Mouse (Mus musculus) skeletal muscle tissue, adult 2 months (tissue): ENCODE measurements around the gene Lgals9.

Experiments
- DNase-seq: peaks from one replicate; pipeline ENCODE4 v3.0.0-alpha.2; 2012; ENCODE audit warnings: low read depth, low spot score

The Lgals9 gene

GRCm38 (mm10) chr11:78984483-78985177 is at the start of gene Lgals9:
Gene Lgals9, minus strand, starts transcription at chr11:78984946.
- DNase-seq = peak; percentile 90

GRCm38 (mm10) chr11:79033636-79034035 is 48.9 kb upstream of the Lgals9 start:
- no peak for DNase-seq

GRCm38 (mm10) chr11:79033021-79033420 is 48.3 kb upstream of the Lgals9 start:
- no peak for DNase-seq

GRCm38 (mm10) chr11:79031452-79031746 is 46.7 kb upstream of the Lgals9 start:
- DNase-seq = no peak

- DNase-seq = peak; percentile 73
Measured at GRCm38 (mm10) chr11:79030570-79031451, 46.1 kb upstream of the Lgals9 start.

GRCm38 (mm10) chr11:79023751-79024150 is 39.0 kb upstream of the Lgals9 start:
- no peak for DNase-seq

- peak; percentile 46 for DNase-seq
Measured at GRCm38 (mm10) chr11:79023342-79023741, 38.6 kb upstream of the Lgals9 start.

- DNase-seq = no peak
Measured at GRCm38 (mm10) chr11:79022836-79023235, 38.1 kb upstream of the Lgals9 start.

- DNase-seq = no peak
Measured at GRCm38 (mm10) chr11:79020535-79021045, 35.8 kb upstream of the Lgals9 start.

GRCm38 (mm10) chr11:79019839-79020534 is 35.2 kb upstream of the Lgals9 start:
- DNase-seq = no peak

- DNase-seq = peak; percentile 62
Measured at GRCm38 (mm10) chr11:79018954-79019704, 34.4 kb upstream of the Lgals9 start.

- DNase-seq = no peak
Measured at GRCm38 (mm10) chr11:79017161-79017606, 32.4 kb upstream of the Lgals9 start.

GRCm38 (mm10) chr11:79016236-79016635 is 31.5 kb upstream of the Lgals9 start:
- DNase-seq = peak; percentile 75

- DNase-seq = no peak
Measured at GRCm38 (mm10) chr11:79015660-79016215, 31.0 kb upstream of the Lgals9 start.

- no peak for DNase-seq
Measured at GRCm38 (mm10) chr11:79014602-79015325, 30.0 kb upstream of the Lgals9 start.

- DNase-seq = no peak
Measured at GRCm38 (mm10) chr11:79013806-79014205, 29.1 kb upstream of the Lgals9 start.

GRCm38 (mm10) chr11:79013056-79013455 is 28.3 kb upstream of the Lgals9 start:
- DNase-seq = no peak

GRCm38 (mm10) chr11:79012529-79012928 is 27.8 kb upstream of the Lgals9 start:
- no peak for DNase-seq

- DNase-seq = no peak
Measured at GRCm38 (mm10) chr11:79008891-79009290, 24.1 kb upstream of the Lgals9 start.
